Comparison of ENCODE assay signal across 17 mouse cellular contexts in genomic region chr1:178992503-178992902, GRCm38 (mm10).
DNase-seq lines count a peak whose midpoint lies in the region; TF ChIP-seq lines count a peak whose summit lies in the region.
"Had no signal": no experiment of that assay in that cellular context is flagged by ENCODE, and none has a peak within 500 bp of the region (broad histone marks: within the 10 kb centered on the region; RNA-seq: fewer than 3 reads in every experiment).

No protein-coding gene starts in this region.

- H3K4me1 ChIP-seq in liver, adult 2 months (ENCODE audit: control insufficient read depth, insufficient read depth, low read length) = peaks cover 1% of the 10 kb centered on the region; the same call in 1 of the 2 replicates
- H3K4me1 ChIP-seq: neural tube, embryonic 12.5 days had no signal

- TF ChIP-seq POLR2A in liver, adult 2 months (IDR thresholded peaks at IDR 0.05; ENCODE audit: extremely low read depth, insufficient read depth, low read length) = no peak

- no peaks in the 10 kb centered on the region for H3K79me2 ChIP-seq in liver, adult 2 months (ENCODE audit: control insufficient read depth, insufficient read depth, low read length)

- TF ChIP-seq CTCF in liver, adult 2 months (IDR thresholded peaks at IDR 0.05; ENCODE audit: low read depth, low read length) = no peak

- H3K36me3 ChIP-seq in liver, adult 2 months (ENCODE audit: control insufficient read depth, insufficient read depth, low read length) = no peaks in the 10 kb centered on the region
- H3K36me3 ChIP-seq: embryonic facial prominence, embryonic 12.5 days; G1E; heart, embryonic 15.5 days; hindbrain, embryonic 12.5 days; intestine, embryonic 15.5 days; neural tube, embryonic 12.5 days had no signal

- H3K27me3 ChIP-seq in liver, adult 2 months (ENCODE audit: control insufficient read depth, insufficient read depth, low read length) = no peaks in the 10 kb centered on the region
- H3K27me3 ChIP-seq: embryonic facial prominence, embryonic 12.5 days; heart, embryonic 15.5 days; hindbrain, embryonic 12.5 days; intestine, embryonic 15.5 days; neural tube, embryonic 12.5 days had no signal

- H3K4me3 ChIP-seq in liver, adult 2 months (ENCODE audit: insufficient read depth, low read depth, low read length) = no peak overlapping the region
- H3K4me3 ChIP-seq: embryonic facial prominence, embryonic 12.5 days; heart, embryonic 15.5 days; hindbrain, embryonic 12.5 days; intestine, embryonic 15.5 days; neural tube, embryonic 12.5 days had no signal

- H3K9ac ChIP-seq in liver, adult 2 months (ENCODE audit: low read depth, low read length) = no peak overlapping the region
- H3K9ac ChIP-seq: embryonic facial prominence, embryonic 12.5 days; forebrain, postnatal 0 days; heart, embryonic 15.5 days; hindbrain, embryonic 12.5 days; intestine, embryonic 15.5 days; neural tube, embryonic 12.5 days had no signal

- H3K27ac ChIP-seq in liver, adult 2 months (replicated peaks; ENCODE audit: insufficient read depth, low read depth, low read length) = no peak overlapping the region
- H3K27ac ChIP-seq: embryonic facial prominence, embryonic 12.5 days; heart, embryonic 15.5 days; hindbrain, embryonic 12.5 days; intestine, embryonic 15.5 days; neural tube, embryonic 12.5 days had no signal

- DNase-seq in gastrocnemius, postnatal 10 days = peak; percentile 26
- DNase-seq in gastrocnemius, postnatal 36 days = no peak
- peak; percentile 20 for DNase-seq in liver, adult 2 months (ENCODE audit: extremely low read depth, low read depth, low spot score)
- DNase-seq in liver = no peak
- peak; percentile 85 to 88 for DNase-seq in cerebellum, postnatal 10 days
- DNase-seq in right cerebral cortex, adult 18-20 months = no peak
- DNase-seq in right cerebral cortex, postnatal 25 days = no peak
- DNase-seq: forebrain, postnatal 0 days; gastrocnemius, postnatal 14 days; layer of hippocampus, adult 9-11 months; thymus, adult 18-20 months had no signal

- WGBS in liver, adult 2 months = 55% methylated on average over 3 of the region's 3 CpGs

- intact Hi-C loops in gastrocnemius, postnatal 36 days (cut with DNase I) = no loop called here

Comparison
In these comparisons a context has a peak if more than half of its experiments do, and no peak if none do; other contexts are left out.
1. DNase-seq: peak in gastrocnemius, postnatal 10 days (single experiment), liver, adult 2 months (single experiment) and cerebellum, postnatal 10 days (2 of 2); none in gastrocnemius, postnatal 36 days (0 of 2), liver (single experiment), right cerebral cortex, adult 18-20 months (single experiment) and right cerebral cortex, postnatal 25 days (single experiment).